Mouse (Mus musculus) liver, embryonic 14.5 days (tissue): ENCODE results near the gene Rbm8a.

Experiments used
- CTCF ChIP-seq: IDR thresholded peaks from 2 replicates; pipeline ENCODE4 v1.5.1; 2016; ENCODE audit warnings: antibody characterized with exemption, low read depth, control low read depth
- EP300 ChIP-seq: IDR thresholded peaks from 2 replicates; pipeline ENCODE4 v1.6.1; 2016; ENCODE audit warnings: antibody characterized with exemption, low read depth

DNA sequence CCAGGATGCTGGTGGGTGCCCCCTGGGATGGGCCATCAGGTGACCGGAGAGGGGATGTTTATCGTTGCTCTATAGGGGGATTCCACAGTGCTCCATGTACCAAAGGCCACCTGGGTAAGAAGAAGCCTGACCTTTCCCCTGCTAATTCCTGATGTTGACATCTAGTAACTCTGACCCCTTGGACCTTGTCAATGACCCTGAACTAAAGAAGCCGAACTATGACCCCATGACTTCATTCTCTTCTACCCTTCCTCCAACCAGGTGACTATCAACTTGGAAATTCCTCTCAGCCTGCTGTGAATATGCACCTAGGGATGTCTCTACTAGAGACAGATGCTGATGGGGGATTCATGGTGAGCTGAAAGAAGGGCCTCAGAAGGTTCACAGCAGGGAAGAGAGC is 17.6 kb downstream of the Rbm8a start:
- no peak for TF ChIP-seq CTCF
- TF ChIP-seq EP300, result no peak
